8 mouse cellular contexts compared by ENCODE assay signal in the genomic region with DNA sequence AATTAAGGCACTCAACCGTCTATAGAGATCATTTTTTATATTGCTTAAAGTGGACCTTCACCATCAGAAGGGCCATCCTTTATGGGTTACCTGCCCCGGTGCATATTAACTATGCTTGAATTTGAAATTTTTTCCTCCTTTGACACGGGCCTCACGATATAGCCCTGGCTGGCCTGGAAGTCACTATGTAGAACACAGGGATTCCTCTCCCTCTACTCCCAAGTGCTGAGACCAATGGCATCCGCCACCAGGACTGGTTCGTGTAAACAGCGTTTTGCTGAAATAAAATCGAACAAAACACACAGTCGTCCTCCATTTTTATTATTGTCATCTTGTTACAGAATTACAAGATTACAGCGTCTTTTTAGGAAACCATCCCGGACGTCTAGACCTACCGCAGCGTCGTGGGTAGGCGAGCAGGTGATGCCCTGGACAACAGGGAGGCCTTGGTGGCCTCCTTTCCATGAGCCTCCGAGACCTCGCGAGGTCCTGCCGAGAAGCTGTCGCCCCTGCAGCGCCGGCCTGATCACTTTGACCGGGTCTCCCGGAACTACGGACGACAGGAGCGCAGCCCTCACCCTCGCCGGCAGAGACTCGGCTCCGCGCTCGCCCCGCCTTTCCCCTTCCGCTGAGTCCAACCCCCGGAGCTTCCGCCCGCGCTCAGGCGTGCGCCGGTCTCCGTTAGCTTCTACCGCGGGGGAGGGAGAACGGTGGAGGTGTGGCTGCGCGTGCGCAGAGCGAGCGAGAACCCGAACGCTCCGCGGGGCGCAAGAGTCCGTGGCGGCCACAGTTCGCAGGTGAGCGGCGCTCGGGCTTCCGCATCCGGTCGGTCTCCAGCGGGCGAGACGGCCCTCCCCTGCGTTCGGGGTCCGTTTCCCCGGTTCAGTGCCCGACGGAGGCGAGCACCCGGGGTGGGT. TPM values are rescaled to one million over a fixed set of nuclear protein-coding genes. Genes with fewer than 3 reads are reported as not detected.
A peak's percentile ranks its signal among the peaks of the same experiment; 100 is the strongest.
DNase-seq lines count a peak whose midpoint lies in the region; ATAC-seq and TF ChIP-seq lines count a peak whose summit lies in the region.

No protein-coding gene starts in this region.

- 3% methylated on average over 61 of the region's 77 CpGs for WGBS in embryonic facial prominence, embryonic 14.5 days
- 3% methylated on average over 77 of the region's 77 CpGs for WGBS in limb, embryonic 14.5 days
- WGBS in midbrain, postnatal 0 days = 2% methylated on average over 62 of the region's 77 CpGs

- peak overlapping the region; percentile 77 for H3K27ac ChIP-seq in embryonic facial prominence, embryonic 14.5 days (replicated peaks; ENCODE audit: low read depth, low read length)
- peak overlapping the region; percentile 73 for H3K27ac ChIP-seq in limb, embryonic 14.5 days (replicated peaks; ENCODE audit: low read depth, low read length)
- H3K27ac ChIP-seq in midbrain, postnatal 0 days (ENCODE audit: low read depth, low read length) = peak overlapping the region; percentile 88

- TF ChIP-seq CTCF in midbrain, postnatal 0 days (IDR thresholded peaks at IDR 0.05) = no peak

- peak overlapping the region; percentile 88 for H3K9ac ChIP-seq in embryonic facial prominence, embryonic 14.5 days (ENCODE audit: low read depth, low read length)
- peak overlapping the region; percentile 89 for H3K9ac ChIP-seq in limb, embryonic 14.5 days (ENCODE audit: low read depth, low read length, severe bottlenecking)
- peak overlapping the region; percentile 80 for H3K9ac ChIP-seq in midbrain, postnatal 0 days (replicated peaks; ENCODE audit: low read length, poor library complexity, severe bottlenecking)

- DNase-seq in 3T3-L1 (ENCODE audit: low read depth, low spot score) = peak; percentile 90
- peak; percentile 93 to 94 for DNase-seq in adrenal gland, postnatal 4 days (ENCODE audit: low spot score in 2 of 2)
- DNase-seq in embryonic facial prominence, embryonic 14.5 days (ENCODE audit: low spot score) = peak; percentile 97
- DNase-seq in heart, adult 8-10 months (ENCODE audit: low spot score) = peak; percentile 96
- DNase-seq in kidney, adult 9 months = peak; percentile 97
- DNase-seq in limb, embryonic 14.5 days (ENCODE audit: low spot score) = peak; percentile 92
- DNase-seq in midbrain, postnatal 0 days (ENCODE audit: low spot score) = peak; percentile 96
- DNase-seq in spleen, postnatal 14 days (ENCODE audit: low spot score in 2 of 2) = peak; percentile 97

- H3K4me1 ChIP-seq in embryonic facial prominence, embryonic 14.5 days (ENCODE audit: control insufficient read depth, insufficient read depth, low read length) = peaks cover 12% of the 10 kb centered on the region; the same call in 1 of the 2 replicates
- H3K4me1 ChIP-seq in limb, embryonic 14.5 days (ENCODE audit: control insufficient read depth, insufficient read depth, low read length) = peaks cover 6% of the 10 kb centered on the region
- peaks cover 4% of the 10 kb centered on the region for H3K4me1 ChIP-seq in midbrain, postnatal 0 days (ENCODE audit: insufficient read depth, low read length)

- no peaks in the 10 kb centered on the region for H3K9me3 ChIP-seq in embryonic facial prominence, embryonic 14.5 days (ENCODE audit: control insufficient read depth, low read length)
- H3K9me3 ChIP-seq in limb, embryonic 14.5 days (ENCODE audit: control insufficient read depth, low read length) = no peaks in the 10 kb centered on the region
- no peaks in the 10 kb centered on the region for H3K9me3 ChIP-seq in midbrain, postnatal 0 days (ENCODE audit: low read length)

- no peaks in the 10 kb centered on the region for H3K36me3 ChIP-seq in embryonic facial prominence, embryonic 14.5 days (ENCODE audit: control insufficient read depth, insufficient read depth, low read length)
- H3K36me3 ChIP-seq in limb, embryonic 14.5 days (ENCODE audit: control insufficient read depth, insufficient read depth, low read length) = no peaks in the 10 kb centered on the region
- no peaks in the 10 kb centered on the region for H3K36me3 ChIP-seq in midbrain, postnatal 0 days (ENCODE audit: insufficient read depth, low read length)

- peak; percentile 98 for TF ChIP-seq POLR2A in limb, embryonic 14.5 days (IDR thresholded peaks at IDR 0.05; ENCODE audit: borderline replicate concordance, extremely low read depth, insufficient read depth, insufficient read length)

- peak overlapping the region; percentile 86 for H3K4me2 ChIP-seq in embryonic facial prominence, embryonic 14.5 days (ENCODE audit: low read depth, low read length)
- peak overlapping the region; percentile 79 for H3K4me2 ChIP-seq in limb, embryonic 14.5 days (replicated peaks; ENCODE audit: low read depth, low read length, severe bottlenecking)
- peak overlapping the region; percentile 73 for H3K4me2 ChIP-seq in midbrain, postnatal 0 days (ENCODE audit: low read depth, low read length, poor library complexity, severe bottlenecking)

- H3K27me3 ChIP-seq in embryonic facial prominence, embryonic 14.5 days (replicated peaks; ENCODE audit: control insufficient read depth, insufficient read depth, low read length) = no peaks in the 10 kb centered on the region
- no peaks in the 10 kb centered on the region for H3K27me3 ChIP-seq in limb, embryonic 14.5 days (ENCODE audit: control insufficient read depth, insufficient read depth, low read length)
- H3K27me3 ChIP-seq in midbrain, postnatal 0 days (ENCODE audit: insufficient read depth, low read length) = no peaks in the 10 kb centered on the region

- peak; percentile 98 for ATAC-seq in embryonic facial prominence, embryonic 14.5 days (ENCODE audit: low read depth)
- peak; percentile 97 for ATAC-seq in limb, embryonic 14.5 days (ENCODE audit: low FRiP score, low read depth)
- peak; percentile 97 for ATAC-seq in midbrain, postnatal 0 days (ENCODE audit: low FRiP score)

- peak overlapping the region; percentile 80 for H3K4me3 ChIP-seq in embryonic facial prominence, embryonic 14.5 days (ENCODE audit: low read depth, low read length)
- H3K4me3 ChIP-seq in limb, embryonic 14.5 days (replicated peaks; ENCODE audit: low read length) = peak overlapping the region; percentile 76
- peak overlapping the region; percentile 74 for H3K4me3 ChIP-seq in midbrain, postnatal 0 days (ENCODE audit: low read depth, low read length)

RNA-seq across cellular contexts. Expression of a gene that starts 11.3 kb away (rescaled TPM):
- 10 to 100 TPM; 19.2 to 20.6 TPM for total RNA-seq in adrenal gland, postnatal 4 days (2021)
- 9.6 and 9.8 TPM in 2 replicates for polyA plus RNA-seq in embryonic facial prominence, embryonic 14.5 days (2014; fragmentation: Nextera tagmentation; extraction: Ambion mirVana)
- total RNA-seq in heart, adult 8-10 months (2022) = 10 to 100 TPM in 1 of 4 experiments, 1 to 10 TPM in 3; 7.8 to 10.4 (median 8.7) TPM
- 10.2 and 13.8 TPM in 2 replicates for polyA plus RNA-seq in limb, embryonic 14.5 days (2012; rRNA removed)
- polyA plus RNA-seq in limb, embryonic 14.5 days (2014; fragmentation: Nextera tagmentation; extraction: Ambion mirVana) = 10.5 and 13.5 TPM in 2 replicates
- 42.9 and 50.3 TPM in 2 replicates for total RNA-seq in midbrain, postnatal 0 days (2014; rRNA removed)
- 8.7 and 10.5 TPM in 2 replicates for polyA plus RNA-seq in midbrain, postnatal 0 days (2015; fragmentation: Nextera tagmentation; extraction: Ambion mirVana)

RNA-seq across cellular contexts. Expression of a gene that starts 11.6 kb away (rescaled TPM):
- total RNA-seq in adrenal gland, postnatal 4 days (2021) = 10 to 100 TPM; 24.4 to 26.8 TPM
- 22.9 and 26.0 TPM in 2 replicates for polyA plus RNA-seq in embryonic facial prominence, embryonic 14.5 days (2014; fragmentation: Nextera tagmentation; extraction: Ambion mirVana)
- 10 to 100 TPM; 11.8 to 14.0 (median 13.4) TPM for total RNA-seq in heart, adult 8-10 months (2022)
- polyA plus RNA-seq in limb, embryonic 14.5 days (2012; rRNA removed) = 13.6 and 14.6 TPM in 2 replicates
- 24.2 and 28.5 TPM in 2 replicates for polyA plus RNA-seq in limb, embryonic 14.5 days (2014; fragmentation: Nextera tagmentation; extraction: Ambion mirVana)
- total RNA-seq in midbrain, postnatal 0 days (2014; rRNA removed) = 17.7 and 20.8 TPM in 2 replicates
- polyA plus RNA-seq in midbrain, postnatal 0 days (2015; fragmentation: Nextera tagmentation; extraction: Ambion mirVana) = 27.6 and 32.1 TPM in 2 replicates

RNA-seq across cellular contexts. Expression of a gene that starts 47.9 kb away (rescaled TPM):
- 100 to 1,000 TPM; 273 to 285 TPM for total RNA-seq in adrenal gland, postnatal 4 days (2021)
- polyA plus RNA-seq in embryonic facial prominence, embryonic 14.5 days (2014; fragmentation: Nextera tagmentation; extraction: Ambion mirVana) = 580 and 582 TPM in 2 replicates
- total RNA-seq in heart, adult 8-10 months (2022) = 1,000 to 10,000 TPM; 4,428 to 5,209 (median 4,678) TPM
- polyA plus RNA-seq in limb, embryonic 14.5 days (2012; rRNA removed) = 410 and 427 TPM in 2 replicates
- polyA plus RNA-seq in limb, embryonic 14.5 days (2014; fragmentation: Nextera tagmentation; extraction: Ambion mirVana) = 513 and 524 TPM in 2 replicates
- total RNA-seq in midbrain, postnatal 0 days (2014; rRNA removed) = 1,005 and 1,051 TPM in 2 replicates
- polyA plus RNA-seq in midbrain, postnatal 0 days (2015; fragmentation: Nextera tagmentation; extraction: Ambion mirVana) = 1,140 and 1,170 TPM in 2 replicates

Comparison
In these comparisons a context has a peak if more than half of its experiments do, and no peak if none do; other contexts are left out.
1. Peak in every context shown above with its lines: DNase-seq, ATAC-seq, H3K4me3 ChIP-seq and H3K27ac ChIP-seq.